ENCODE assay signal across 10 mouse cellular contexts in genomic region chr10:11344536-11345468, GRCm38 (mm10). TPM values are rescaled to one million over a fixed set of nuclear protein-coding genes. Genes with fewer than 3 reads are reported as not detected.
DNase-seq lines count a peak whose midpoint lies in the region; ATAC-seq and TF ChIP-seq lines count a peak whose summit lies in the region.
"Had no signal": no experiment of that assay in that cellular context is flagged by ENCODE, and none has a peak within 500 bp of the region (broad histone marks: within the 10 kb centered on the region; RNA-seq: fewer than 3 reads in every experiment).

No protein-coding gene starts in this region.

- H3K9ac ChIP-seq in midbrain, embryonic 13.5 days (replicated peaks) = no peak overlapping the region
- H3K9ac ChIP-seq in midbrain, embryonic 11.5 days (ENCODE audit: low read length) = no peak overlapping the region
- no peak overlapping the region for H3K9ac ChIP-seq in hindbrain, embryonic 15.5 days

- H3K27me3 ChIP-seq in cerebellum, adult 2 months (ENCODE audit: control insufficient read depth, insufficient read depth, low read length) = no peaks in the 10 kb centered on the region
- 0 out of 2 replicates have a peak, but pooled peaks cover 4% of the 10 kb centered on the region for H3K27me3 ChIP-seq in midbrain, embryonic 13.5 days
- H3K27me3 ChIP-seq in midbrain, embryonic 11.5 days (ENCODE audit: control insufficient read depth, insufficient read depth, low read length) = no peaks in the 10 kb centered on the region
- H3K27me3 ChIP-seq in hindbrain, embryonic 15.5 days = no peaks in the 10 kb centered on the region
- H3K27me3 ChIP-seq in myocyte (ENCODE audit: control insufficient read depth, insufficient read depth, insufficient read length) = peaks cover 10% of the 10 kb centered on the region
- H3K27me3 ChIP-seq: forebrain, embryonic 13.5 days; midbrain, embryonic 12.5 days had no signal

- no peak for ATAC-seq in cerebellum, adult (ENCODE audit: insufficient number of reproducible peaks, low FRiP score, low TSS enrichment)
- no peak for ATAC-seq in midbrain, embryonic 13.5 days
- ATAC-seq in midbrain, embryonic 11.5 days (ENCODE audit: low FRiP score) = no peak
- ATAC-seq in hindbrain, embryonic 15.5 days (ENCODE audit: low FRiP score, low read depth) = no peak

- no peak for TF ChIP-seq POLR2A in cerebellum, adult 2 months (IDR thresholded peaks at IDR 0.05; ENCODE audit: borderline replicate concordance, insufficient read depth, low read length)
- TF ChIP-seq POLR2A in myocyte (IDR thresholded peaks at IDR 0.05; ENCODE audit: insufficient read length, low read depth) = no peak

- no peak overlapping the region for H3K27ac ChIP-seq in cerebellum, adult 2 months (ENCODE audit: insufficient read depth, low read length)
- no peak overlapping the region for H3K27ac ChIP-seq in midbrain, embryonic 13.5 days
- no peak overlapping the region for H3K27ac ChIP-seq in midbrain, embryonic 11.5 days (ENCODE audit: low read depth, low read length)
- H3K27ac ChIP-seq in hindbrain, embryonic 15.5 days (replicated peaks) = no peak overlapping the region

- peak; percentile 19 to 43 for DNase-seq in cerebellum, adult 2 months
- DNase-seq in midbrain, embryonic 11.5 days (ENCODE audit: low spot score, missing footprints) = no peak
- DNase-seq in left cerebral cortex, adult 18-20 months (ENCODE audit: low spot score in 2 of 2) = no peak
- no peak for DNase-seq in layer of hippocampus, adult 9-10 months (ENCODE audit: low spot score)

- H3K9me3 ChIP-seq in midbrain, embryonic 13.5 days = peaks cover 6% of the 10 kb centered on the region; the same call in 1 of the 2 replicates
- no peaks in the 10 kb centered on the region for H3K9me3 ChIP-seq in midbrain, embryonic 11.5 days (ENCODE audit: control insufficient read depth, low read length)
- no peaks in the 10 kb centered on the region for H3K9me3 ChIP-seq in hindbrain, embryonic 15.5 days
- H3K9me3 ChIP-seq: forebrain, embryonic 13.5 days had no signal

- H3K79me2 ChIP-seq in myocyte (ENCODE audit: control insufficient read depth, insufficient read depth) = no peaks in the 10 kb centered on the region

- no peaks in the 10 kb centered on the region for H3K36me3 ChIP-seq in midbrain, embryonic 13.5 days
- H3K36me3 ChIP-seq in midbrain, embryonic 11.5 days (ENCODE audit: control insufficient read depth, insufficient read depth, low read length) = no peaks in the 10 kb centered on the region
- H3K36me3 ChIP-seq in hindbrain, embryonic 15.5 days = no peaks in the 10 kb centered on the region
- H3K36me3 ChIP-seq in myocyte (ENCODE audit: control insufficient read depth, insufficient read depth) = no peaks in the 10 kb centered on the region
- H3K36me3 ChIP-seq: midbrain, embryonic 12.5 days had no signal

- H3K4me2 ChIP-seq in midbrain, embryonic 13.5 days (replicated peaks) = 0 out of 2 replicates have a peak overlapping the region, but pooled peaks have one; percentile 66
- H3K4me2 ChIP-seq in midbrain, embryonic 11.5 days = no peak overlapping the region
- H3K4me2 ChIP-seq in hindbrain, embryonic 15.5 days = peak overlapping the region; percentile 69; the same call in 1 of the 2 replicates
- H3K4me2 ChIP-seq in myocyte (ENCODE audit: low read depth) = no peak overlapping the region

- WGBS in cerebellum, adult 2 months = 54% methylated on average over 18 of the region's 18 CpGs
- 83% methylated on average over 18 of the region's 18 CpGs for WGBS in midbrain, embryonic 13.5 days
- 81% methylated on average over 18 of the region's 18 CpGs for WGBS in midbrain, embryonic 11.5 days
- 81% methylated on average over 18 of the region's 18 CpGs for WGBS in hindbrain, embryonic 15.5 days

- peak overlapping the region; percentile 40 for H3K4me3 ChIP-seq in cerebellum, adult 2 months (replicated peaks; ENCODE audit: insufficient read depth, low read depth, low read length)
- H3K4me3 ChIP-seq in midbrain, embryonic 13.5 days (replicated peaks) = no peak overlapping the region
- no peak overlapping the region for H3K4me3 ChIP-seq in midbrain, embryonic 11.5 days (ENCODE audit: low read depth, low read length)
- H3K4me3 ChIP-seq in hindbrain, embryonic 15.5 days = no peak overlapping the region
- H3K4me3 ChIP-seq in myocyte = peak overlapping the region; percentile 24

- no peak overlapping the region for H3ac ChIP-seq in myocyte (ENCODE audit: control insufficient read depth, insufficient read length)

- TF ChIP-seq CTCF in cerebellum, adult 2 months (IDR thresholded peaks at IDR 0.05; ENCODE audit: borderline replicate concordance, insufficient read depth, low read depth, low read length) = no peak

- no peaks in the 10 kb centered on the region for H3K4me1 ChIP-seq in cerebellum, adult 2 months (ENCODE audit: control insufficient read depth, insufficient read depth, low read length)
- 0 out of 2 replicates have a peak, but pooled peaks cover 4% of the 10 kb centered on the region for H3K4me1 ChIP-seq in midbrain, embryonic 13.5 days (replicated peaks)
- H3K4me1 ChIP-seq in midbrain, embryonic 11.5 days (ENCODE audit: control insufficient read depth, insufficient read depth, low read length) = no peaks in the 10 kb centered on the region
- H3K4me1 ChIP-seq in hindbrain, embryonic 15.5 days (replicated peaks) = peaks cover 16% of the 10 kb centered on the region; the same call in 1 of the 2 replicates
- H3K4me1 ChIP-seq: forebrain, embryonic 13.5 days; midbrain, embryonic 12.5 days had no signal

TF ChIP-seq in myocyte, 11 proteins besides CTCF, POLR2A, EP300 and RAD21:
- TF ChIP-seq TCF3 (IDR thresholded peaks at IDR 0.05; ENCODE audit: insufficient read length, low read depth) = no peak
- no peak for TF ChIP-seq TCF12 (IDR thresholded peaks at IDR 0.05; ENCODE audit: insufficient read depth, poor library complexity, severe bottlenecking)
- no peak for TF ChIP-seq E2F4 (IDR thresholded peaks at IDR 0.05; ENCODE audit: insufficient read depth)
- no peak for TF ChIP-seq POLR2AphosphoS2 (IDR thresholded peaks at IDR 0.05; ENCODE audit: insufficient read length, low read depth)
- no peak for TF ChIP-seq MYOD1 (IDR thresholded peaks at IDR 0.05; ENCODE audit: control insufficient read depth in 1 of 3, insufficient read length in 2 of 3, low read depth in 2 of 3)
- TF ChIP-seq MAX (IDR thresholded peaks at IDR 0.05; ENCODE audit: low read depth) = no peak
- TF ChIP-seq REST (IDR thresholded peaks at IDR 0.05; ENCODE audit: insufficient read depth, insufficient read length) = no peak
- no peak for TF ChIP-seq CEBPB (IDR thresholded peaks at IDR 0.05; ENCODE audit: insufficient read depth, poor library complexity, severe bottlenecking)
- TF ChIP-seq USF1 (IDR thresholded peaks at IDR 0.05; ENCODE audit: low read depth) = no peak
- TF ChIP-seq SRF (IDR thresholded peaks at IDR 0.05; ENCODE audit: control insufficient read depth, insufficient read length, low read depth) = no peak
- TF ChIP-seq MYOG (IDR thresholded peaks at IDR 0.05; ENCODE audit: control insufficient read depth in 1 of 3, insufficient read depth in 1 of 3, insufficient read length in 2 of 3, low read depth in 2 of 3) = no peak

RNA-seq across cellular contexts. Expression of gene Epm2a, which starts 1.6 kb away (rescaled TPM):
- 23.0 and 24.3 TPM in 2 replicates for polyA plus RNA-seq in cerebellum, adult 2 months (2012; rRNA removed)
- polyA plus RNA-seq in midbrain, embryonic 13.5 days (2015; fragmentation: Nextera tagmentation; extraction: Ambion mirVana) = 0.71 and 1.6 TPM in 2 replicates
- polyA plus RNA-seq in midbrain, embryonic 11.5 days (2014; fragmentation: Nextera tagmentation; extraction: Ambion mirVana) = 0.30 and 0.70 TPM in 2 replicates
- 1.3 and 1.5 TPM in 2 replicates for polyA plus RNA-seq in hindbrain, embryonic 15.5 days (2015; fragmentation: Nextera tagmentation; extraction: Ambion mirVana)
- polyA plus RNA-seq in myocyte (2012; fragmentation: generic; extraction: Trizol) = 1.0 TPM
- 10 to 100 TPM; 35.1 to 35.8 TPM for total RNA-seq in left cerebral cortex, adult 18-20 months (2021)

Comparison
In these comparisons a context has a peak if more than half of its experiments do, and no peak if none do; other contexts are left out.
1. H3K4me2 ChIP-seq: peak in midbrain, embryonic 13.5 days (single experiment) and hindbrain, embryonic 15.5 days (single experiment); none in midbrain, embryonic 11.5 days (single experiment) and myocyte (single experiment).
2. DNase-seq: peak in cerebellum, adult 2 months (2 of 2); none in midbrain, embryonic 11.5 days (single experiment), left cerebral cortex, adult 18-20 months (0 of 2) and layer of hippocampus, adult 9-10 months (single experiment).
3. H3K4me3 ChIP-seq: peak in cerebellum, adult 2 months (single experiment) and myocyte (single experiment); none in midbrain, embryonic 13.5 days (single experiment), midbrain, embryonic 11.5 days (single experiment) and hindbrain, embryonic 15.5 days (single experiment).